Mouse (Mus musculus) ovary, adult 2 months (tissue): Measurements from ENCODE around the gene Pi4kb. TPM values are rescaled to one million over a fixed set of nuclear protein-coding genes. Genes with fewer than 3 reads are reported as not detected.

Source experiments
- polyA plus RNA-seq: library from polyadenylated mRNA; depleted of rRNA; stranded (reverse); fragments of >200 nt; gene quantifications from 2 replicates; pipeline ENCODE4 v1.2.3, GENCODE M21; 2012; rRNA removed

Pi4kb gene
- 45.6 and 48.2 TPM in 2 replicates for polyA plus RNA-seq

DNA sequence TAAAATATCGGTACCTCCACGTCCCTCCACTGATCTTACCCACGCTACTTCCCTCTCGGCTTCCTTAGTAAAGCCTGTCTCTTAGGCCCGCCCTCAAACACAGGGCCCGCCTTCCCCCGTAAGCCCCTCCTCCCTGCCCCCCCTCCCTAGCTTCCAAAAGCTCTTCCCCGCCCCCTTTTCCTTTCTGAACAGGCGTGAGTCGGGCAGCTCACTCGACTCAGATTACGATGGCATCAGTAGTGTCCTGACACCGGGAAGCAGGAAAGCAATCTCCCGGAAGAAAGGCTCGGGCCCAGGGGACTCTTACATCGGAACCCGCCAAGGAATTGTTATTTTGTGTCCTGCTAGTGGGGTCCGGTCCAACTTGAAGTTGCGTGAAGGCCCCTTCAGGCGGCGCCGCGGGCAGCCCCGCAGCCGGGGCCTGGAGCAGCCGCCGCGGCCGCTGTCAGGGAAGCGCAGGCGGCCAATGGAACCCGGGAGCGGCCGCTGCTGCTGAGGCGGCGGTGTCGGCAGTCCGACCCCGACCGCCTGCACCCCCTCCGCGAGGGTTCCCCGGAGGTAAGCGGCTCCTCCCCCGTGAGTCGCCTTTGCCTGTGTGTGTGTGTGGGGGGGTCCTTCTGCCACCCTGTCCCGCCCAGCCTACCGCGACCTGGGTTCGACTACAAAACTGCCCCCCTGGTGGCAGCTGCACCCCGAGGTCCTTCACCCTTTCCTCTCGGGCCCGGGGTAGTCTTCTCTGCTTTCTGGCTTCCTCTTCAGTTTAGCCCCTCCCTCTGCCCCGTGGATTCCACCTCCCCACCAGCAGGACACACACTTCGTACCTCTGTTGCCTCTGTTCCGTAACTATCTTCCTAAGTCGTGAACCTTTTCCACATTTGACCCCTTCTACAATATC is at the start of gene Pi4kb:
Pi4kb (plus strand) TSS at position 204 of the 895 bp plus-strand sequence.

DNA sequence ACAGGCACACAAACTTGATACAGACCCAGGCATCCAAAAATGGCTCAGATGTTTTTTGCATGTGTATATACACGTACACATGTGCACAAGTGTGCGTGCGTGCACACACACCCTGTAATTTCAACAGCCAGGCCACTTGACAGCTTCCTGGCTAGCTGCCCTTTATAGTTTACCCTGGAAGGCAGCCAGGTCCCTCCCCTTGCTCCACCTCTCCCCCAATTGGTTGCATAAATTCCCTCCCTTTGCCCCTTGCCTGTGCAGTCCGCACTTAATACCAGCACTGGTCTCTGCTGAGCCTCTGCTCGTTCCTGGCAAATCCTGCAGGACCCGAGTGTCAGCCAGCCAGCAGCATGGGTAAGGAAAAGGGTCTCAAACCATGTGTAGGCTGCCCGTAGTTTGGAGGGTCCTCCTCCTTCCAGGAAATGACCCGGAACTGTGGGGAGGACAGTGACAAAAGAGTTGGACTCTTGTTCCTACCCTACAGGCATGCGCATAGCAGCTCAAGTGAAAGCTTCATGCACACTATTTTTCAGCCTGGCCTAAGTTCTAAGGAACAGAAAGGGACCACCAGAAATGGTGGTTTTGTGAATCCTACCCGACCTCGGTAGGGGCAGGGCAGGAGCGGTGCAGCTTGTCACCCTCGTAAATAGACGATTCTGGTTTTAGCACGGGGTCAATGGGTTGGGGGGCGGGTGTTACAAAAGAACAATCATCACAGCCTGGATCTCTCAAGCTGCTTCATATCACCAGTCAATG is 41.5 kb upstream of the Pi4kb start, which contains the start of gene Selenbp1:
Selenbp1 (plus strand) TSS at position 248 of the 756 bp plus-strand sequence.

DNA sequence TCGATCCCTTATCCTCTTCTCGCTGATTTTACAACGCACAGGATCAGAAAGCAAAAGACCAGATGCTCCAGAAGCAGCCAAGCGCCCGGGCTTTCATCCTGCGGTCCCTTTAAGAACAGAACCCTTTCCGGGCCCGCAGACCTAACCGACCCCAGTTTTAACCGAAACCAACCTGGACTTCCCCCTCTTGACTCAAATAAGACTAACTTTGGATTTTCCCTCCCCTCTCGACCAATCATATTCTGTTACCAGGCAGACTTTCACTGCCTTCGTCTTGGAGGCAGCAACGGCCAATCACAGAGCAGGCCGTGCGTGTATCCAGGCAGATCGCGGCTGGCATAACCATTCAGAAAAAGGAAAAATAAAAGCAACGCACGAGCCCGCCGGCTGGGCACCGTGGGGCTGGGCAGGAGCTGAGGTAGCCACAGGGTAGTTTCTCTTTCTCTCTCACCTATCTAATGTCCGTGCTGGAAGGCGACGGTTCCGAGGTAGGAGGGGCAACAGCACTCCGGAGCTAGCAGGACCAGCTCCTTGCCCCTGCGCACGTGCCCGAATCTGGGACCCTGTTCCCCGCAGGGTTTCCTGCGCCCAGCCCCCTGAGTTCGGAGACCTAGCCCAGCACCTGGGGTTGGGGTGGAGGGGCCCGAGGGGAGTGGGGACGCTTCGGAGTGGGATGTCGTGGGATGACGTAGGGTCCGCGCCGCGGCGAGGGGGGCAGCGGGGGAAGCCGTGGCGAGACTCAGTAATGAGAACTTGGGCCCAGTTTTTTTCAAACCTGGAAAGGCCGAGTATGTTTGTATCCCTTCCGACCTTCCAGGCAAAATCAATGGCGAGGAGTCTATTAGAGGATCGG is 20.5 kb upstream of the Pi4kb start, which contains the start of gene Rfx5:
Rfx5 (plus strand) TSS at position 312 of the 853 bp plus-strand sequence.

DNA sequence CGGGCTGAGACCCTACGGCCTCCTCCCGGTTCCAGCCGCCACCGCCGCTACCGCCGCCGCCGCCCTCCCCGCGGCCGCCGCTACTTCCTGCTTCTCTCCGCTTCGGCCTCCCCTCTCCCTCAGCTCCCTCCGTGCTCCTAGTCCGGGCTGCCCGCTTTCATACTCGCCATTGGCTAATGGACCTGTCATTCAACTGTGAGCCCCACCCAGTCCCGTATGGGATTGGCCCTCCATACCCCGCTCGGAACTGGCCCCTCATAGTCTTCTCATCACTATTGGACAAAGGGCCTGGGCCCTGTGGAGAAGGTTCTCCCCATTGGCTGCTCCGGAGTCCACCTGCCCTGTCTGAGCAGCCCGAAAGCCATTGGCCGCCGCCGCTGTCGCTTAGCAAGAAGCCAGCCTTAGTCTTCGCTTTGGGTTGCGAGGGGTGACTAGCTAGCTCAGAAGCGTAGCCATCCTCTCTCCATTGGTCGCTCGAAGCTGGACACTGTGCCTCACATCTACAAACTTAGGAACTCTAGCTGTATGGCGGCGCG is 40.9 kb downstream of the Pi4kb start, which contains the start of gene Zfp687:
Zfp687 (minus strand) TSS at position 112 of the 536 bp plus-strand sequence.

DNA sequence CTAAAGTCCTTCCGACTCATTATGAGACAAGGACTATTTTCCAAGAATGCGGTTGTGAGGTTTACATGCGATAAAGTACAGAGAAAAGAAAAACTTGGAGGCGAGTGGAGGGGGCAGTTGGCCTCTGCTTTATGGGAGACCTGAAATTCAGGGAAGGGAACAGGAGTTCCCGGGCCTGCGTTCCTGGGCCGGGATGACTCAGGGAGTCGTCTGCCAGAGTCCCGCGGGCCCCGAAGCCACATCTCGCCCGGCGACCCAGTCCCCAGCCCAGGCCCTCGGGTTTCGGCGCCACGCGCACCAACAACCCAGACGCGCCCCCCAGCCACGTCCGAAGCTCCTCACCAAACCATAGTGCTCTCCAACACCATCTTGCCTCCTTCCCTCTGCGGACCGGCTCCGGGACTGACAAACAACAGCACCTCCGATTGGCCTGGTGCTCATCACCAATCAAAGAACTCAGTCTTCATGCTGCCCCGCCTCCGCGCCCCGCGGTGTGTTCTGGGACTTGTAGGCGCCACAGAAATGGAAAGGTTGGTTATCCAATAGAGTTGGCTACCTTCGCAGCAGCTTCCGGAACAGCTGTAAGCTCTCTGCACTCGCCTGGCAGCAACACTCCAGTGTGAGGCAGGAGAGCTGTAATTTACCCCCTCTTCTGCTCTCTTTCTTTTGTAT is 67.8 kb downstream of the Pi4kb start, which contains the start of gene Psmd4:
Psmd4 (minus strand) TSS at position 449 of the 672 bp plus-strand sequence.

Other genes starting within 250 kb of the Pi4kb start
- 4.6 and 5.1 TPM in 2 replicates for gene Cgn, start 188.2 kb upstream of the Pi4kb start, polyA plus RNA-seq
- 22.0 and 41.5 TPM in 2 replicates for gene Pogz, start 137.2 kb upstream of the Pi4kb start, polyA plus RNA-seq
- gene Psmb4, start 87.8 kb upstream of the Pi4kb start, polyA plus RNA-seq: 212 and 235 TPM in 2 replicates
- gene Selenbp1, start 41.7 kb upstream of the Pi4kb start, polyA plus RNA-seq: 95.2 and 101 TPM in 2 replicates
- gene Rfx5, start 20.7 kb upstream of the Pi4kb start, polyA plus RNA-seq: 22.2 and 27.5 TPM in 2 replicates
- 33.2 and 37.2 TPM in 2 replicates for gene Zfp687, start 40.7 kb downstream of the Pi4kb start, polyA plus RNA-seq
- 182 and 241 TPM in 2 replicates for gene Psmd4, start 67.9 kb downstream of the Pi4kb start, polyA plus RNA-seq
- 21.6 and 26.0 TPM in 2 replicates for gene Pip5k1a, start 132.2 kb downstream of the Pi4kb start, polyA plus RNA-seq
- 109 and 113 TPM in 2 replicates for gene Vps72, start 136.3 kb downstream of the Pi4kb start, polyA plus RNA-seq
- gene Tmod4, start 149.7 kb downstream of the Pi4kb start, polyA plus RNA-seq: 0.54 and 0.90 TPM in 2 replicates
- 27.2 and 45.0 TPM in 2 replicates for gene Scnm1, start 159.3 kb downstream of the Pi4kb start, polyA plus RNA-seq
- gene Lysmd1, start 159.4 kb downstream of the Pi4kb start, polyA plus RNA-seq: 5.7 and 5.8 TPM in 2 replicates
- gene Tnfaip8l2, start 167.6 kb downstream of the Pi4kb start, polyA plus RNA-seq: 9.1 and 13.7 TPM in 2 replicates
- 45.0 and 53.2 TPM in 2 replicates for gene Sema6c, start 185.7 kb downstream of the Pi4kb start, polyA plus RNA-seq
- 8.6 and 10.3 TPM in 2 replicates for gene Gabpb2, start 243.2 kb downstream of the Pi4kb start, polyA plus RNA-seq